Mouse (Mus musculus): ENCODE measurements at regions not wholly inside any gene's neighbourhood (a gene's known extent, or its start where the extent isn't known, plus 50 kb on each side); places are given as distances from the start of the nearest gene placed in this dataset.

DNA sequence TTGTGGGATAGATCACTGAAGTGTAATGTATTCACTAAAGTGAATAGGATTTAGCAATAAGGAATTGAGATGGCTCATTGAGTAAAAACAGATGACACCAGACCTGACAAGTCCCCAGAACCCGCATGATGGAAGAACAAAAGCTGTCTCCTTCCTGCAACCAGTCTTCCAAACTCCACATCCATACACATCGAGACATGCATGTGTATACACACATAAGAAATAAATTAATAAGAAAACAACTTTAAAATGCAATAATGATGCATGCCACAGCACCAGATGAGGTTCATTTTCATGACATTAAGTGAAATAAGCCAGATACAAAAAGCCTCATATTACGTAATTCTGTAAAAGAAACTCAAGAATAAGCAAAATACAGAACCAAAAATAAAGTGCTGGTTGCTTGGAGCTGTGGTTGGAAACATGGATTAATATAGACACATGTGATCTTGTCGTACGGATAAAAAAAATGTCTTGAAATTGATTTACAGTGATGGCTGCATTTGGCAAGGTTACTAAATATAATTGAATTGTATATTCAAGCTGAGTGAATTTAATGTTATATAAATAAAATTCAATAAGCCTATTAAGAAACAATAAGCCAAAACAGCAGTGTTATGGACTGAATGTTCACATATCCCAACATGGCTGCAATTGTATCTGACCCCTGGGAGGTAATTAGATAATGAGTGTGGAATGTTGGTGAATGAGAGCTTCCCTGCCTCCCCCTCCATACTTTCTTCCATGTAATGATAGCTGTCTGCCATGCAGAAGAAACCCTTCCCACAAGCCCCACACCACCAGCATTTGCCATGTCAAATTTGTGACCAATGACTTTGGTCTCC is 1488.9 kb upstream of the Lrrc6 start:
- TF ChIP-seq CTCF (IDR thresholded peaks at IDR 0.05) (no peak), EP300 (IDR thresholded peaks at IDR 0.05) (no peak)

Measured in lung, postnatal 0 days (tissue).